Mouse (Mus musculus) midbrain, postnatal 0 days (tissue): ENCODE measurements around the gene Bmper. TPM values are rescaled to one million over a fixed set of nuclear protein-coding genes. Genes with fewer than 3 reads are reported as not detected.

Source experiments
- ATAC-seq: fragments of 200-750 bp; cut with Nextera tagmentation; 2 replicates; pipeline ENCODE4 v1.8.0; 2017; ENCODE audit warnings: moderate number of reproducible peaks, mild to moderate bottlenecking, moderate TSS enrichment, moderate library complexity; ENCODE audit not compliant: low FRiP score
- DNase-seq: peaks from one replicate; pipeline ENCODE4 v3.0.0-alpha.2; 2015; ENCODE audit warnings: low spot score
- H3K27ac ChIP-seq: fragments of 300-500 bp; sonication (generic); 2 replicates; pipeline ENCODE4 v1.5.1; 2014; ENCODE audit warnings: low read depth, mild to moderate bottlenecking, low read length, mixed read lengths
- H3K27me3 ChIP-seq: fragments of 300-500 bp; sonication (generic); 2 replicates; pipeline ENCODE4 v1.6.1; 2014; ENCODE audit warnings: low read length, control low read depth, mixed read lengths; ENCODE audit not compliant: insufficient read depth
- H3K36me3 ChIP-seq: fragments of 300-500 bp; sonication (generic); 2 replicates; pipeline ENCODE4 v1.6.1; 2014; ENCODE audit warnings: low read length, control low read depth, mixed read lengths; ENCODE audit not compliant: insufficient read depth
- H3K4me1 ChIP-seq: fragments of 300-500 bp; sonication (generic); 2 replicates; pipeline ENCODE4 v1.6.1; 2014; ENCODE audit warnings: mild to moderate bottlenecking, control low read depth, antibody characterized with exemption, low read length, mixed read lengths; ENCODE audit not compliant: insufficient read depth
- H3K4me2 ChIP-seq: fragments of 300-500 bp; sonication (generic); 2 replicates; pipeline ENCODE4 v1.6.1; 2014; ENCODE audit warnings: low read depth, mild to moderate bottlenecking, low read length, mixed read lengths; ENCODE audit not compliant: poor library complexity, severe bottlenecking
- H3K4me3 ChIP-seq: fragments of 300-500 bp; sonication (generic); 2 replicates; pipeline ENCODE4 v1.5.1; 2014; ENCODE audit warnings: low read depth, mild to moderate bottlenecking, low read length, moderate library complexity
- H3K9ac ChIP-seq: fragments of 300-500 bp; sonication (generic); replicated peaks from 2 replicates; pipeline ENCODE4 v1.6.1; 2014; ENCODE audit warnings: mild to moderate bottlenecking, low read length, moderate library complexity, mixed read lengths; ENCODE audit not compliant: poor library complexity, severe bottlenecking
- H3K9me3 ChIP-seq: fragments of 300-500 bp; sonication (generic); 2 replicates; pipeline ENCODE4 v1.6.1; 2016; ENCODE audit warnings: low read length, control low read depth
- CTCF ChIP-seq: IDR thresholded peaks from 2 replicates; pipeline ENCODE4 v1.5.1; 2016; ENCODE audit warnings: antibody characterized with exemption, mild to moderate bottlenecking
- WGBS: fragments of 180-500 bp; shearing (Covaris S2); extraction: QIAGEN DNeasy Blood & Tissue Kit; methylation state at CpG from one replicate; pipeline ENCODE4 v1.1.7; 2014; 5-methylcytosine and 5-hydroxymethylcytosine counted together
- polyA plus RNA-seq: library from polyadenylated mRNA; unstranded; fragments of >200 nt; fragmentation: Nextera tagmentation; extraction: Ambion mirVana; gene quantifications from 2 replicates; pipeline ENCODE4 v1.2.1, GENCODE M21; 2015
- total RNA-seq: library from RNA; depleted of rRNA; stranded (reverse); fragments of >200 nt; gene quantifications from 2 replicates; pipeline ENCODE4 v1.2.3, GENCODE M21; 2014

The Bmper gene
- total and polyA plus RNA-seq, 2 experiments from 2014 or later, result 6.3 to 9.2 TPM

GRCm38 (mm10) chr9:23236635-23237279 is 13.9 kb downstream of the Bmper start:
- H3K27me3 ChIP-seq, result no peaks in the 10 kb centered on the region
- no peaks in the 10 kb centered on the region for H3K4me1 ChIP-seq
- no peak for TF ChIP-seq CTCF
- H3K4me2 ChIP-seq, result no peak overlapping the region
- peak; percentile 17 for DNase-seq
- no peak overlapping the region for H3K4me3 ChIP-seq
- no peak for ATAC-seq
- H3K36me3 ChIP-seq, result no peaks in the 10 kb centered on the region
- WGBS, result 48% methylated on average over 6 of the region's 6 CpGs
- H3K9me3 ChIP-seq, result no peaks in the 10 kb centered on the region
- no peak overlapping the region for H3K9ac ChIP-seq
- no peak overlapping the region for H3K27ac ChIP-seq

GRCm38 (mm10) chr9:23239011-23239410 is 16.1 kb downstream of the Bmper start:
- 74% methylated on average over 2 of the region's 2 CpGs for WGBS

GRCm38 (mm10) chr9:23242911-23243310 is 20.0 kb downstream of the Bmper start:
- ATAC-seq (no peak), DNase-seq (peak; percentile 39)
- no peak overlapping the region for H3K9ac ChIP-seq
- H3K27ac ChIP-seq, result no peak overlapping the region
- H3K4me3 ChIP-seq, result no peak overlapping the region
- H3K4me1 ChIP-seq, result no peaks in the 10 kb centered on the region
- H3K36me3 ChIP-seq, result no peaks in the 10 kb centered on the region
- 82% methylated on average over 3 of the region's 3 CpGs for WGBS
- H3K9me3 ChIP-seq, result no peaks in the 10 kb centered on the region
- no peak for TF ChIP-seq CTCF
- H3K4me2 ChIP-seq, result no peak overlapping the region
- no peaks in the 10 kb centered on the region for H3K27me3 ChIP-seq

More at GRCm38 (mm10) chr9:23239011-23239410, 16.1 kb downstream of the Bmper start:
- no peak for TF ChIP-seq CTCF
- Histone ChIP-seq H3K27me3 (no peaks in the 10 kb centered on the region), H3K4me3 (no peak overlapping the region), H3K4me2 (no peak overlapping the region), H3K27ac (no peak overlapping the region), H3K9ac (no peak overlapping the region), H3K36me3 (no peaks in the 10 kb centered on the region), H3K4me1 (no peaks in the 10 kb centered on the region), H3K9me3 (no peaks in the 10 kb centered on the region)
- DNase-seq, result no peak
- no peak for ATAC-seq

GRCm38 (mm10) chr9:23243869-23244268 is 21.0 kb downstream of the Bmper start:
- no peaks in the 10 kb centered on the region for H3K9me3 ChIP-seq
- no peak for ATAC-seq

GRCm38 (mm10) chr9:23246389-23246788 is 23.5 kb downstream of the Bmper start:
- no peaks in the 10 kb centered on the region for H3K9me3 ChIP-seq
- 79% methylated on average over 9 of the region's 9 CpGs for WGBS
- no peaks in the 10 kb centered on the region for H3K27me3 ChIP-seq
- H3K4me3 ChIP-seq, result no peak overlapping the region
- H3K36me3 ChIP-seq, result no peaks in the 10 kb centered on the region
- H3K4me1 ChIP-seq, result no peaks in the 10 kb centered on the region
- H3K4me2 ChIP-seq, result no peak overlapping the region
- ATAC-seq (no peak), DNase-seq (no peak)
- TF ChIP-seq CTCF, result no peak
- H3K27ac ChIP-seq, result no peak overlapping the region
- H3K9ac ChIP-seq, result no peak overlapping the region

More at GRCm38 (mm10) chr9:23243869-23244268, 21.0 kb downstream of the Bmper start:
- TF ChIP-seq CTCF, result no peak
- Histone ChIP-seq H3K4me2 (no peak overlapping the region), H3K36me3 (no peaks in the 10 kb centered on the region), H3K4me1 (no peaks in the 10 kb centered on the region), H3K4me3 (no peak overlapping the region), H3K9ac (no peak overlapping the region), H3K27ac (no peak overlapping the region), H3K27me3 (no peaks in the 10 kb centered on the region)
- DNase-seq, result no peak
- 64% methylated on average over 6 of the region's 6 CpGs for WGBS

GRCm38 (mm10) chr9:23250026-23250425 is 27.1 kb downstream of the Bmper start:
- no peaks in the 10 kb centered on the region for H3K9me3 ChIP-seq
- H3K4me1 ChIP-seq, result no peaks in the 10 kb centered on the region
- no peak overlapping the region for H3K4me3 ChIP-seq
- ATAC-seq (peak; percentile 70; the same call in 1 of the 2 replicates), DNase-seq (peak; percentile 86)
- H3K27ac ChIP-seq, result no peak overlapping the region
- 12% methylated on average over 5 of the region's 5 CpGs for WGBS
- TF ChIP-seq CTCF, result peak; percentile 96
- no peaks in the 10 kb centered on the region for H3K27me3 ChIP-seq
- H3K9ac ChIP-seq, result no peak overlapping the region
- no peaks in the 10 kb centered on the region for H3K36me3 ChIP-seq
- H3K4me2 ChIP-seq, result no peak overlapping the region
